Mouse (Mus musculus) E14TG2a.4 (cell line): ENCODE measurements at regions not wholly inside any gene's neighbourhood (a gene's known extent, or its start where the extent isn't known, plus 50 kb on each side); places are given as distances from the start of the nearest gene placed in this dataset.

Experiments used
- CTCF ChIP-seq: conservative IDR thresholded peaks from 2 replicates; pipeline ENCODE4 v1.5.1; 2014; ENCODE audit warnings: low read length
- NANOG ChIP-seq: IDR thresholded peaks from 2 replicates; pipeline ENCODE4 v1.6.1; 2014; ENCODE audit warnings: borderline replicate concordance, low read length, mixed read lengths

- no peak for TF ChIP-seq CTCF
- TF ChIP-seq NANOG: no peak
These were observed 1364.1 kb upstream of the A1bg start for GRCm38 (mm10) chr15:62286666-62287655.
